Mouse (Mus musculus) bone marrow macrophage, adult 2 months (primary cell): ENCODE results near the gene Fgfr2. TPM values are rescaled to one million over a fixed set of nuclear protein-coding genes. Genes with fewer than 3 reads are reported as not detected.

Experiments used
- H3K27ac ChIP-seq: 2 replicates; pipeline ENCODE4 v1.5.1; 2012; ENCODE audit warnings: low read depth, low read length; ENCODE audit not compliant: insufficient read depth
- H3K4me1 ChIP-seq: 2 replicates; pipeline ENCODE4 v1.6.1; 2012; ENCODE audit warnings: low read length; ENCODE audit not compliant: control insufficient read depth, insufficient read depth
- H3K4me3 ChIP-seq: 2 replicates; pipeline ENCODE4 v1.5.1; 2012; ENCODE audit warnings: mild to moderate bottlenecking, low read length, moderate library complexity; ENCODE audit not compliant: insufficient read depth
- CTCF ChIP-seq: IDR thresholded peaks from 2 replicates; pipeline ENCODE4 v1.5.1; 2012; ENCODE audit warnings: low read depth, mild to moderate bottlenecking, low read length, moderate library complexity
- POLR2A ChIP-seq: IDR thresholded peaks from 2 replicates; pipeline ENCODE4 v1.6.1; 2012; ENCODE audit warnings: mild to moderate bottlenecking, low read depth, low read length, borderline replicate concordance
- polyA plus RNA-seq: library from polyadenylated mRNA; stranded (reverse); fragments of >200 nt; gene quantifications from 2 replicates; pipeline ENCODE4 v1.2.4, GENCODE M21; 2012; ENCODE audit not compliant: missing spikeins, insufficient read depth, insufficient read length

Fgfr2 gene
- polyA plus RNA-seq, 1 experiment: 0.27 TPM

GRCm38 (mm10) chr7:131800416-131801045, 1322.6 kb downstream of the Fgfr2 start:
- H3K27ac ChIP-seq: no peak overlapping the region
- no peaks in the 10 kb centered on the region for H3K4me1 ChIP-seq
- no peak for TF ChIP-seq CTCF
- TF ChIP-seq POLR2A: no peak
- no peak overlapping the region for H3K4me3 ChIP-seq

GRCm38 (mm10) chr7:131797161-131797560, 1326.0 kb downstream of the Fgfr2 start:
- TF ChIP-seq POLR2A (no peak), CTCF (no peak)
- H3K4me3 ChIP-seq: no peak overlapping the region
- H3K27ac ChIP-seq: no peak overlapping the region
- H3K4me1 ChIP-seq: no peaks in the 10 kb centered on the region

DNA sequence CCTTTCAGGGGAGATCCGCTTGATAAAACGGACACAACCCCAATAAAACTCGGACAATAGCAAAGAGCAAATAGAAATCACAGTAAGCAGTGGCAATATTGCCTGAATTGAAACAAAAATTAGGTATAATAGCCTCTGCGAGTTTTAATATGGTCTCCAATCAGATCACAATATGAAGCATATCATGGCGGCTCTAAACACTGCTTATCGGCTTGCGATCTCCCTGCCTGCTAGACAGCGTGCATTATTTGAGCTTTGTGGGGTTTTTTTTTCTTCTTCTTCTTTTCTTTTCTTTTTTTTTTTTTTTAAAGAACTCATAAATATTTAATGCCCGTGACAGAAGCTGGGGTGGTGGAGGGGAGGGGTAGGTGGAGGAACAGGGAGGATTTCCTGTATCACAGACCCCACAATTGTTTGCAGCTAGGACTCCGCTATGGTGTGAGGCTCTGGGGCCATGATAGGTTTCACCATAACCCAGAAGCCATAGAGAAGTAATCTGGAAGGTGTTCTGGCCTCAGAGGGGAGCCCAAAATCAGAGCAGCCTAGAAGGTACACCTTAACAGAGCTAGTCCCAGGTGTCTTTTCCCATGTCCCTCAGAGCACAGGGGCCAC, 1334.4 kb downstream of the Fgfr2 start:
- H3K4me3 ChIP-seq: no peak overlapping the region
- H3K27ac ChIP-seq: no peak overlapping the region
- TF ChIP-seq CTCF (no peak), POLR2A (no peak)

DNA sequence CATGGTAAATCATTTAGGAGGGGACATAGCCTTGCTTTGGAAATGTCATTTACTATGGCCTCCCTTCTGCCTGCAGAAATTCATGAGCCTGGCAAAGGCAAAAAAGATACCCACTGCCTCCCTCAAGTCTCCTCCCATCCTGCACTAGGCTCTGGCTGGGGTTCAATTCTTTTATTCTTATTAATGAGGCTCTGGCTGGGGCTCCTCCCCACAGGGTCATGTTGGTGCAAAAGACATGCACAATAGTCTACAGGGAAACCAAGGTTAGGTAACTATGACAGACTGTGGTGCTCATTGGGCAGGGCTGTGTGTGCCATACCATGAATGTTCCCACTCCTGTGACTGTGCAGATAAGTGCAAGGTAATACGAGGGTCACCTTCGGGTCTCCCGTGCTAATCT, 1337.4 kb downstream of the Fgfr2 start:
- TF ChIP-seq CTCF (no peak), POLR2A (no peak)
- Histone ChIP-seq H3K27ac (no peak overlapping the region), H3K4me3 (no peak overlapping the region)

More for the DNA sequence above, 1334.4 kb downstream of the Fgfr2 start:
- no peaks in the 10 kb centered on the region for H3K4me1 ChIP-seq

GRCm38 (mm10) chr7:131778271-131778985, 1344.7 kb downstream of the Fgfr2 start:
- TF ChIP-seq CTCF: no peak
- no peak for TF ChIP-seq POLR2A
- no peak overlapping the region for H3K27ac ChIP-seq
- no peaks in the 10 kb centered on the region for H3K4me1 ChIP-seq
- H3K4me3 ChIP-seq: no peak overlapping the region

More for the DNA sequence above, 1337.4 kb downstream of the Fgfr2 start:
- no peaks in the 10 kb centered on the region for H3K4me1 ChIP-seq

- TF ChIP-seq POLR2A: no peak
- no peak for TF ChIP-seq CTCF
- Histone ChIP-seq H3K4me1 (no peaks in the 10 kb centered on the region), H3K27ac (no peak overlapping the region), H3K4me3 (no peak overlapping the region)
Observed at GRCm38 (mm10) chr7:131777461-131778270, 1345.5 kb downstream of the Fgfr2 start.

DNA sequence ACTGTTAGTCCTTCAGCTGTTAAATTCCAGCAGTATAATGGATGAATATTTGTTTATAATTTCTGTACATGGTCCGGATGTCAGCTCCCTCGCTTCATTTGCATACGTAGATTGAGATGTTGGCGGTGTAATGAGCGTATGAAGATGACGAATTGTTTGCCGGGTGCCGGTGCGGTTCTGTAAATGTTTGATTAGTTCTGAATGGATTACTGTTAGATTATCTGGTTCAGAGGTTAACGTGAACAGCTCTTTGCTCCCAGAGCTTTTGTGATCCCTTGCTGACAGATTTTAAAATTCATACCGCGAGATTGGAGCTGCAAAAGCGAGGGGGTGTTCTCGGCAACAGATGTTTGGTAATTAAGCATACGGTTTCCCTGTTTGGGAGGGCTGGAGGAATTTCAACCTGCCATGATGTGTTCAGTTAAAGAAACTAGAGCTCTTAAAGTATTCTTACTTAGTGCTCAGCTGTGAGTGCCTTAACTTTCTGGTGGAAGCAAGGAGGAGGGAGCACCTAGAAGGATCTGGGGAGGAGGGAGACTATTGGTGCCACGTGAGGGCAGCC, 1346.9 kb downstream of the Fgfr2 start:
- H3K4me1 ChIP-seq: no peaks in the 10 kb centered on the region
- TF ChIP-seq CTCF (no peak), POLR2A (no peak)
- H3K4me3 ChIP-seq: no peak overlapping the region
- H3K27ac ChIP-seq: no peak overlapping the region

DNA sequence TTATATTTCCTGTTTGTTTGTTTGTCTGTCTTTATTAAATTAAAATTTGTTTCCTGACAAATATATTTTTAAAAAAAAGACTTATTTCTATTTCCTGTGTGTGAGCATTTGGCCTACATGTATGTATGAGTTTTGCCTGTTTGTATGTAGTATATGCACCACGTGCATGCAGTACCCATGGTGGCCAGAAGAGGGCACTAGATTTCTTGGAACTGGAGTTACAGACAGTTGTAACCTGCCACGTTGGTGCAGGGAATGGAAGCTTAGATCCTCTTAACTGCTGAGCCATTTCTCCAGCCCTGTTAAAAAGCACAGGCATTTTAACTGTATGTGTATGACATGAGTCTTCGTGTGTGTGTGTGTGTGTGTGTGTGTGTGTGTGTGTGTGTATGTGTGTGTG, 1365.2 kb downstream of the Fgfr2 start:
- Histone ChIP-seq H3K27ac (no peak overlapping the region), H3K4me3 (no peak overlapping the region), H3K4me1 (no peaks in the 10 kb centered on the region)
- TF ChIP-seq CTCF (no peak), POLR2A (no peak)
